Mouse (Mus musculus) CH12.LX (cell line): ENCODE measurements around the gene Nol3.

Source experiments
- CTCF ChIP-seq, 2 experiments: IDR thresholded peaks in 1 of 2; conservative IDR thresholded peaks in 1 of 2; 2 replicates each; pipeline ENCODE4 v1.5.1; 2011 to 2012; ENCODE audit warnings: low read depth in 2 of 2, low read length in 2 of 2, improper control_type of control experiment in 1 of 2, inconsistent platforms in 1 of 2, mild to moderate bottlenecking in 1 of 2, moderate library complexity in 1 of 2
- EP300 ChIP-seq: IDR thresholded peaks from 2 replicates; pipeline ENCODE4 v1.6.1; 2011; ENCODE audit warnings: low read length, improper control_type of control experiment
- GABPA ChIP-seq: IDR thresholded peaks from 2 replicates; pipeline ENCODE4 v1.6.1; 2012; ENCODE audit warnings: low read depth, low read length, improper control_type of control experiment, inconsistent platforms; ENCODE audit not compliant: insufficient replicate concordance
- MAZ ChIP-seq: IDR thresholded peaks from 2 replicates; pipeline ENCODE4 v1.6.1; 2012; ENCODE audit warnings: low read depth, mild to moderate bottlenecking, inconsistent platforms, low read length, improper control_type of control experiment, moderate library complexity
- NELFE ChIP-seq: IDR thresholded peaks from 2 replicates; pipeline ENCODE4 v1.6.1; 2011; ENCODE audit warnings: low read depth, low read length, improper control_type of control experiment
- POLR2A ChIP-seq: IDR thresholded peaks from 2 replicates; pipeline ENCODE4 v1.6.1; 2011; ENCODE audit warnings: low read depth, mild to moderate bottlenecking, improper control_type of control experiment, low read length

DNA sequence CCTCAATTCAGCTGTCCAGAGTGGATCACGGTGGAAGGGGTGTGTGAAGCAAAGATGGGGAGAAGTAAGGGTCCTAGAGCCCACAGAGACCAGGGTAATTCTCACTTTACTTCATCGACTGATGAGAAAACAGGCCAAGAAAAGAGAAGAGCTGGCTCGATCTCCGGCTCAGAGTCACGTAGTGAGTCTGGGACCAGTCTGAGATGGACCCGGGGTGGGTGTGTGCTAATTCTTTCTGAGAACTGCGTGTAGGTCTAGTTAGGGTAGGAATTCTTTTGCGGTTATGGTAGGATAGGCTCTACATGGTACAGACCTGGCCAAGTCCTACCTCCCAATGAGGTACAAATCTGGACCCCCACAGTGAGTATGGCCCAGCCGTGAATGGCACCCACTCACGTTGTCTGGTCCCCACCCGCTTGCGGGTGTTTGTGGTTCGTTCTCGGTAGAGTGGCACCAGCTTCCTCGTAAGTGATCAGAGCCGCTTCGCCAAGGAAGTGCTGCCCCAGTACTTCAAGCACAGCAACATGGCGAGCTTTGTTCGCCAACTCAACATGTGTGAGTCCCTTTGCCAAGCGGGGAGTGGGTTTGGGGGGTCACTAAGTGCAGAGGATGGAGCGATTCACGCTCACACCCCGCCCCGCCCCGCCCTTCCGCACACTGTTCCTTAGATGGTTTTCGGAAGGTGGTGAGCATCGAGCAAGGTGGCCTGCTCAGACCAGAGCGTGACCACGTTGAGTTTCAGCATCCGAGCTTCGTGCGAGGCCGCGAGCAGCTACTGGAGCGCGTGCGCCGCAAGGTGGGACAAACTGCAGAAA, 5.6 kb upstream of the Nol3 start:
- no peak for TF ChIP-seq CTCF (conservative IDR thresholded peaks at IDR 0.05 in 1 of 2, IDR thresholded peaks at IDR 0.05 in 1 of 2; ENCODE audit: low read depth in 2 of 2, low read length in 2 of 2)
- TF ChIP-seq GABPA = no peak
- no peak for TF ChIP-seq POLR2A
- no peak for TF ChIP-seq EP300
- TF ChIP-seq MAZ = no peak
- TF ChIP-seq NELFE = no peak
